Comparison of ENCODE assay signal across 14 mouse cellular contexts in genomic region chr9:46704151-46704905, GRCm38 (mm10).
A peak's percentile ranks its signal among the peaks of the same experiment; 100 is the strongest.
DNase-seq lines count a peak whose midpoint lies in the region; ATAC-seq and TF ChIP-seq lines count a peak whose summit lies in the region.
"Had no signal": no experiment of that assay in that cellular context is flagged by ENCODE, and none has a peak within 500 bp of the region (broad histone marks: within the 10 kb centered on the region; RNA-seq: fewer than 3 reads in every experiment).

No protein-coding gene starts in this region.

- peaks cover 30% of the 10 kb centered on the region for H3K4me1 ChIP-seq in forebrain, embryonic 12.5 days
- H3K4me1 ChIP-seq in forebrain, embryonic 11.5 days (replicated peaks; ENCODE audit: control insufficient read depth, insufficient read depth, low read length), result peaks cover 13% of the 10 kb centered on the region
- no peaks in the 10 kb centered on the region for H3K4me1 ChIP-seq in lung, embryonic 14.5 days (ENCODE audit: insufficient read depth)
- H3K4me1 ChIP-seq: limb, embryonic 15.5 days had no signal

- no peak overlapping the region for H3K9ac ChIP-seq in forebrain, embryonic 12.5 days
- no peak overlapping the region for H3K9ac ChIP-seq in forebrain, embryonic 11.5 days (ENCODE audit: low read length)
- H3K9ac ChIP-seq in lung, embryonic 14.5 days, result no peak overlapping the region
- H3K9ac ChIP-seq: limb, embryonic 15.5 days had no signal

- DNase-seq in forebrain, embryonic 11.5 days (ENCODE audit: low spot score), result no peak
- DNase-seq in lung, embryonic 14.5 days, result peak; percentile 10
- DNase-seq in lung, postnatal 14 days, result no peak
- DNase-seq in NIH3T3 (ENCODE audit: low read depth), result peak; percentile 9
- DNase-seq in gonadal fat pad, adult 2 months (ENCODE audit: low read depth), result peak; percentile 1
- DNase-seq in gastrocnemius, postnatal 36 days, result no peak
- DNase-seq: gastrocnemius, postnatal 25 days; thymus, adult 2 months had no signal

- no peaks in the 10 kb centered on the region for H3K9me3 ChIP-seq in forebrain, embryonic 12.5 days
- no peaks in the 10 kb centered on the region for H3K9me3 ChIP-seq in forebrain, embryonic 11.5 days (ENCODE audit: control insufficient read depth, low read length)
- H3K9me3 ChIP-seq in lung, embryonic 14.5 days (ENCODE audit: low read depth, low read length), result no peaks in the 10 kb centered on the region
- H3K9me3 ChIP-seq: limb, embryonic 15.5 days had no signal

- peaks cover 4% of the 10 kb centered on the region for H3K27me3 ChIP-seq in forebrain, embryonic 12.5 days
- no peaks in the 10 kb centered on the region for H3K27me3 ChIP-seq in forebrain, embryonic 11.5 days (ENCODE audit: control insufficient read depth, insufficient read depth, low read length)
- H3K27me3 ChIP-seq in lung, embryonic 14.5 days (ENCODE audit: insufficient read depth, low read length), result no peaks in the 10 kb centered on the region

- H3K27ac ChIP-seq in forebrain, embryonic 12.5 days, result peak overlapping the region; percentile 81
- no peak overlapping the region for H3K27ac ChIP-seq in forebrain, embryonic 11.5 days (ENCODE audit: low read depth, low read length)
- H3K27ac ChIP-seq in lung, embryonic 14.5 days (ENCODE audit: low read depth), result no peak overlapping the region
- H3K27ac ChIP-seq: kidney, postnatal 0 days; limb, embryonic 15.5 days had no signal

- TF ChIP-seq CTCF in lung, embryonic 14.5 days (IDR thresholded peaks at IDR 0.05; ENCODE audit: low read depth), result no peak

- no peaks in the 10 kb centered on the region for H3K36me3 ChIP-seq in forebrain, embryonic 12.5 days (replicated peaks)
- no peaks in the 10 kb centered on the region for H3K36me3 ChIP-seq in forebrain, embryonic 11.5 days (ENCODE audit: control insufficient read depth, insufficient read depth, low read length)
- H3K36me3 ChIP-seq in lung, embryonic 14.5 days (ENCODE audit: insufficient read depth), result no peaks in the 10 kb centered on the region
- H3K36me3 ChIP-seq: G1E; limb, embryonic 15.5 days had no signal

- no peak overlapping the region for H3K4me2 ChIP-seq in forebrain, embryonic 12.5 days
- no peak overlapping the region for H3K4me2 ChIP-seq in forebrain, embryonic 11.5 days (ENCODE audit: low read depth, low read length, severe bottlenecking)
- H3K4me2 ChIP-seq in lung, embryonic 14.5 days, result no peak overlapping the region
- H3K4me2 ChIP-seq: limb, embryonic 15.5 days had no signal

- 56% methylated on average over 10 of the region's 10 CpGs for WGBS in forebrain, embryonic 12.5 days
- 67% methylated on average over 10 of the region's 10 CpGs for WGBS in forebrain, embryonic 11.5 days
- 58% methylated on average over 10 of the region's 10 CpGs for WGBS in lung, embryonic 14.5 days

- no peak for ATAC-seq in forebrain, embryonic 12.5 days (ENCODE audit: low FRiP score)
- no peak for ATAC-seq in forebrain, embryonic 11.5 days (replicated peaks; ENCODE audit: low FRiP score)
- ATAC-seq in lung, embryonic 14.5 days (ENCODE audit: insufficient read depth), result no peak
- ATAC-seq in monocyte, adult 5-6 weeks (replicated peaks; ENCODE audit: insufficient number of reproducible peaks, low FRiP score, low TSS enrichment, poor library complexity, severe bottlenecking), result no peak
- ATAC-seq: inflammation-experienced regulatory T-cells, adult 6 months had no signal

- no peak overlapping the region for H3K4me3 ChIP-seq in forebrain, embryonic 12.5 days (replicated peaks)
- H3K4me3 ChIP-seq in forebrain, embryonic 11.5 days (ENCODE audit: low read depth, low read length), result no peak overlapping the region
- no peak overlapping the region for H3K4me3 ChIP-seq in lung, embryonic 14.5 days (ENCODE audit: low read depth, low read length)
- H3K4me3 ChIP-seq: limb, embryonic 15.5 days had no signal

- intact Hi-C loops in gastrocnemius, postnatal 36 days (cut with DNase I), result no loop called here

Comparison
In these comparisons a context has a peak if more than half of its experiments do, and no peak if none do; other contexts are left out.
1. DNase-seq: peak in lung, embryonic 14.5 days (single experiment), NIH3T3 (single experiment) and gonadal fat pad, adult 2 months (single experiment); none in forebrain, embryonic 11.5 days (single experiment), lung, postnatal 14 days (single experiment) and gastrocnemius, postnatal 36 days (0 of 2).